Mouse (Mus musculus) left cerebral cortex, adult 11 months (tissue): ENCODE results near the gene Gm2244.
"Not testable (repeated sequence)": the region's sequence is repeated elsewhere in the genome, so short reads cannot be mapped to it uniquely, and the experiment has no call there.

ENCODE experiments used
- DNase-seq: peaks from one replicate; pipeline ENCODE4 v3.0.0; 2022; ENCODE audit warnings: low spot score

Gm2244 gene

GRCm38 (mm10) chr14:19549863-19550262 is at the start of gene Gm2244:
Gene Gm2244 (minus strand): TSS chr14:19549963.
- DNase-seq, result not testable (repeated sequence)

GRCm38 (mm10) chr14:19584804-19585667 is 35.3 kb upstream of the Gm2244 start, which contains the start of gene Gm2237:
Gene Gm2237 (minus strand): TSS chr14:19585135.
- not testable (repeated sequence) for DNase-seq
